Mouse (Mus musculus): Measurements from ENCODE around the gene Gm5798. TPM values are rescaled to one million over a fixed set of nuclear protein-coding genes. Genes with fewer than 3 reads are reported as not detected.
"Not testable (repeated sequence)": the region's sequence is repeated elsewhere in the genome, so short reads cannot be mapped to it uniquely, and the experiment has no call there.

Gm5798 gene
- not detected for total RNA-seq (2021)

DNA sequence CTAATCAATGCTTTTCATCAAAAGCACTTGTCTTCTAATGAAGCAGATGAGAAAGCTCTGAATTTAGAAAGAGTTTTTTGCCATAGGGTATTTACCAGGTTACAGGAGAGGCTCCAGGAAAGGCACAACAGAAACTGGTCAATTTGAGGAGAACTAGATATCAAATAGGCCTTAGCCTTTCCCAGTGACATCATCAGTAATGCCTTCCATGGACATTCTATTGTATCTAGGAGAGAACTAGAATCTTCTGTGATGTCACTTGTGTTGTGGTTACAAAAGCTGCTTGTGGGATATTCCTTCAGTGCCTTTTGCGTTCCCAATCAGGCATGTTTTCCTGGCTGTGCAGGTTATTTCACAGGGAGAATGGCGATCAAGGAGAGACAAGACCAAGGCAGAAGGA lies at the start of gene Gm5798:
Gene Gm5798 (plus strand): TSS at position 301 of the 400 bp plus-strand sequence.
- intact Hi-C loops (cut with DNase I), result not testable (repeated sequence)

DNA sequence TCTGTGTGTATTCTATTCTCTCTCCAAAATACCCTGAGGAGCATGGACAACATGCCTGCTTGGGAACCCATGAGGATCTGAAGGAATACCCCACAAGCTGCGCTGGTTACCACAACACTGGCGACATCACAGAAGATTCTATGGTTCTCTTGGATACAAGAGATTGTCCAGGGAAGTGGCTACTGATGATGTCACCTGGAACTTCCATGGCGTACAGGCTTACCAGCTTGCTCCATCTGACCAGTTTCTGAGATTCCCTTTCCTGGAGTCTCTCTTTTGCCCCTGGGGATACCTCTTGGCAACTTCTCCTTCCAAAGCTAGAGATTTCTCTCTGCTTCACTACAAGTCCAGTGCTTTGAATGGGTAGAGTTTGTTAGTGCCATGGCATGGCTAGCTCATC lies 37.9 kb downstream of the Gm5798 start, which contains the start of gene Gm7945:
Gene Gm7945 (minus strand): TSS at position 101 of the 400 bp plus-strand sequence.
- DNase-seq; intact Hi-C loops (cut with DNase I): not testable (repeated sequence)

More for the DNA sequence above, at the start of gene Gm5798:
- not testable (repeated sequence) for DNase-seq

Other genes starting within 250 kb of the Gm5798 start
- not detected for gene Mat1a, start 243.6 kb upstream of the Gm5798 start, total RNA-seq (2021)
- not detected for gene Sftpa1, start 216.8 kb upstream of the Gm5798 start, total RNA-seq (2021)
- not detected for gene Mbl1, start 197.2 kb upstream of the Gm5798 start, total RNA-seq (2021)
- not detected for gene Sftpd, start 163.5 kb upstream of the Gm5798 start, total RNA-seq (2021)
- gene Gm2832, start 69.8 kb upstream of the Gm5798 start, total RNA-seq (2021), result under 1 TPM; 0.42 to 0.66 TPM
- gene Gm7945, start 37.8 kb downstream of the Gm5798 start, total RNA-seq (2021), result not detected
- not detected for gene Gm6482, start 59.7 kb downstream of the Gm5798 start, total RNA-seq (2021)
- not detected for gene Gm7954, start 104.9 kb downstream of the Gm5798 start, total RNA-seq (2021)
- gene Gm3486, start 140.9 kb downstream of the Gm5798 start, total RNA-seq (2021), result not detected
- not detected for gene Gm7970, start 207.0 kb downstream of the Gm5798 start, total RNA-seq (2021)
- gene 1700049E17Rik2, start 224.6 kb downstream of the Gm5798 start, total RNA-seq (2021), result 1 to 10 TPM; 1.0 to 1.1 TPM

Measured in left cerebral cortex, postnatal 4 days (tissue).